Mouse (Mus musculus) ES-Bruce4 (cell line): ENCODE data around the gene Erich3.

Experiments used
- CTCF ChIP-seq: IDR thresholded peaks from one replicate; pipeline ENCODE4 v1.8.1; 2011; ENCODE audit warnings: low read depth, low read length
- EP300 ChIP-seq: IDR thresholded peaks from 2 replicates; pipeline ENCODE4 v1.6.1; 2011; ENCODE audit warnings: low read depth, low read length; ENCODE audit not compliant: insufficient read depth
- POLR2A ChIP-seq: IDR thresholded peaks from one replicate; pipeline ENCODE4 v1.8.1; 2011; ENCODE audit warnings: low read length; ENCODE audit not compliant: insufficient read depth

DNA sequence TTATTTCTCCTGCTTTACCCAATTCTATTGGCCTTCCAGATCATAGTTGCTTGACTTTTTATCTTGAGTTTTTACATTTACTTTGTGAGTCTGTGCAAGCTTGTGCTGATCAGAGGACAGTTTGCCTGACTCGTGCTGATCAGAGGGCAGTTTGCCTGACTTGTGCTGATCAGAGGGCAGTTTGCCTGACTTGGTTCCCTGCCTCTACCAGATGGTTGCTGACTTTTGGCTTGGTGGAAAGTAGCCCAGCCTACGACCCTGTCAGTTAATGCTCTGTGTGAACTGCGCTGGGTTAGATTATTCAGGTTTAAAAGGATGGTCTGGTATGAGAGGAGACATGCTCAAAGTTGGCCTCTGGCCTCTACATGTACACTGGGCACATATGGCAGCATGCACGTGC is 47.6 kb upstream of the Erich3 start:
- TF ChIP-seq CTCF (no peak), POLR2A (no peak), EP300 (no peak)
